Mouse (Mus musculus) left cerebral cortex, postnatal 14 days (tissue): ENCODE data around the gene Dyrk2. TPM values are rescaled to one million over a fixed set of nuclear protein-coding genes. Genes with fewer than 3 reads are reported as not detected.

ENCODE experiments used
- DNase-seq, 2 experiments: peaks; one replicate each; pipeline ENCODE4 v3.0.0; 2021 to 2022; ENCODE audit warnings: low spot score in 2 of 2, mixed read lengths in 1 of 2
- intact Hi-C: fragments of 180-260 bp; cut with DNase I; formaldehyde crosslinking; loops from one replicate; pipeline ENCODE4 v1.15.1; 2025
- long read RNA-seq, 2 experiments: library from polyadenylated mRNA; stranded (forward); transcript quantifications; one replicate each; pipeline ENCODE4 v2.0.0; 2021
- total RNA-seq, 2 experiments: library from RNA; stranded (reverse); gene quantifications; 2 replicates each; pipeline ENCODE4 v1.2.3; 2021

Dyrk2 gene
- 10 to 100 TPM; 71.5 to 73.7 TPM for total RNA-seq
- long read RNA-seq, experiment 1, full-length matches to known transcripts, result 25 of 48 reads
- long read RNA-seq, experiment 1, partial matches to known transcripts, result 1 of 48 reads
- long read RNA-seq, experiment 1, other reads (novel, unspliced or antisense), result 22 of 48 reads
- long read RNA-seq, experiment 2, full-length matches to known transcripts, result 33 of 48 reads
- long read RNA-seq, experiment 2, partial matches to known transcripts, result 2 of 48 reads
- long read RNA-seq, experiment 2, other reads (novel, unspliced or antisense), result 13 of 48 reads

GRCm38 (mm10) chr10:118870201-118870980, at the start of gene Dyrk2:
Gene Dyrk2 (minus strand): TSS chr10:118870209.
- intact Hi-C loops, result loop anchor here (5.0 kb wide), 1 partner anchor 87 kb away; no protein-coding TSS in a partner anchor
- DNase-seq, result peak; percentile 16 to 36

- intact Hi-C loops, result no loop called here
- peak; percentile 18 to 28 for DNase-seq
These were observed 32.6 kb upstream of the Dyrk2 start for GRCm38 (mm10) chr10:118902625-118903024.

GRCm38 (mm10) chr10:118893645-118894044, 23.6 kb upstream of the Dyrk2 start:
- no peak for DNase-seq
- intact Hi-C loops, result no loop called here

GRCm38 (mm10) chr10:118884126-118884525, 14.1 kb upstream of the Dyrk2 start:
- intact Hi-C loops, result no loop called here
- no peak for DNase-seq

GRCm38 (mm10) chr10:118883317-118883716, 13.3 kb upstream of the Dyrk2 start:
- intact Hi-C loops, result no loop called here
- DNase-seq, result no peak

GRCm38 (mm10) chr10:118882258-118882885, 12.4 kb upstream of the Dyrk2 start:
- intact Hi-C loops, result no loop called here
- no peak for DNase-seq

GRCm38 (mm10) chr10:118880776-118881175, 10.8 kb upstream of the Dyrk2 start:
- intact Hi-C loops, result no loop called here
- no peak for DNase-seq

- no peak for DNase-seq
- intact Hi-C loops, result loop anchor here (5.0 kb wide), 1 partner anchor 85 kb away; no protein-coding TSS in a partner anchor
These were observed 2.2 kb upstream of the Dyrk2 start for GRCm38 (mm10) chr10:118872196-118872595.

GRCm38 (mm10) chr10:118869591-118870001, 413 bp downstream of the Dyrk2 start:
- peak; percentile 60 to 73 for DNase-seq
- intact Hi-C loops, result loop anchor here (2.0 to 10.0 kb wide), 5 partner anchors 85 to 277 kb away; no protein-coding TSS in a partner anchor

GRCm38 (mm10) chr10:118868601-118869590, 1.1 kb downstream of the Dyrk2 start:
- peak; percentile 75 to 86 for DNase-seq
- intact Hi-C loops, result loop anchor here (2.0 to 10.0 kb wide), 4 partner anchors 84 to 277 kb away; no protein-coding TSS in a partner anchor

GRCm38 (mm10) chr10:118867896-118868600, 2.0 kb downstream of the Dyrk2 start:
- intact Hi-C loops, result loop anchor here (2.0 to 10.0 kb wide), 4 partner anchors 83 to 276 kb away; no protein-coding TSS in a partner anchor
- DNase-seq, result peak in 1 of 2 experiments; percentile 33

GRCm38 (mm10) chr10:118867304-118867895, 2.6 kb downstream of the Dyrk2 start:
- intact Hi-C loops, result loop anchor here (5.0 to 10.0 kb wide), 3 partner anchors 83 to 275 kb away; no protein-coding TSS in a partner anchor
- no peak for DNase-seq

GRCm38 (mm10) chr10:118864976-118865375, 5.0 kb downstream of the Dyrk2 start:
- DNase-seq, result no peak
- intact Hi-C loops, result loop anchor here (5.0 to 10.0 kb wide), 3 partner anchors 80 to 273 kb away; no protein-coding TSS in a partner anchor

GRCm38 (mm10) chr10:118863611-118864010, 6.4 kb downstream of the Dyrk2 start:
- no peak for DNase-seq
- intact Hi-C loops, result loop anchor here (10.0 kb wide), 1 partner anchor 79 kb away; no protein-coding TSS in a partner anchor

- no peak for DNase-seq
- intact Hi-C loops, result loop anchor here (10.0 kb wide), 1 partner anchor 77 kb away; no protein-coding TSS in a partner anchor
These were observed 7.8 kb downstream of the Dyrk2 start for GRCm38 (mm10) chr10:118862233-118862632.

GRCm38 (mm10) chr10:118861234-118862025, 8.6 kb downstream of the Dyrk2 start:
- intact Hi-C loops, result loop anchor here (10.0 kb wide), 1 partner anchor 77 kb away; no protein-coding TSS in a partner anchor
- no peak for DNase-seq
